10 mouse cellular contexts compared by ENCODE assay signal in genomic region chr2:129904753-129905152, GRCm38 (mm10).
A peak's percentile ranks its signal among the peaks of the same experiment; 100 is the strongest.
DNase-seq lines count a peak whose midpoint lies in the region; ATAC-seq lines count a peak whose summit lies in the region.
"Had no signal": no experiment of that assay in that cellular context is flagged by ENCODE, and none has a peak within 500 bp of the region (broad histone marks: within the 10 kb centered on the region; RNA-seq: fewer than 3 reads in every experiment).

No protein-coding gene starts in this region.

- WGBS in heart, embryonic 10.5 days, result 42% methylated on average over 7 of the region's 7 CpGs
- 49% methylated on average over 7 of the region's 7 CpGs for WGBS in midbrain, embryonic 10.5 days

- peaks cover 25% of the 10 kb centered on the region for H3K4me1 ChIP-seq in heart, embryonic 10.5 days
- H3K4me1 ChIP-seq in midbrain, embryonic 10.5 days, result peaks cover 13% of the 10 kb centered on the region

- no peak overlapping the region for H3K4me3 ChIP-seq in heart, embryonic 10.5 days
- H3K4me3 ChIP-seq in midbrain, embryonic 10.5 days, result no peak overlapping the region
- H3K4me3 ChIP-seq: hindbrain, embryonic 15.5 days; neural tube, embryonic 12.5 days had no signal

- no peaks in the 10 kb centered on the region for H3K36me3 ChIP-seq in heart, embryonic 10.5 days
- no peaks in the 10 kb centered on the region for H3K36me3 ChIP-seq in splenic B cell, adult 2 months (ENCODE audit: control insufficient read depth, insufficient read depth, low read length, poor library complexity, severe bottlenecking)
- no peaks in the 10 kb centered on the region for H3K36me3 ChIP-seq in midbrain, embryonic 10.5 days
- H3K36me3 ChIP-seq: hindbrain, embryonic 15.5 days; neural tube, embryonic 12.5 days had no signal

- no peak overlapping the region; the same call in 1 of the 2 replicates for H3K27ac ChIP-seq in heart, embryonic 10.5 days
- no peak overlapping the region for H3K27ac ChIP-seq in midbrain, embryonic 10.5 days (replicated peaks)
- H3K27ac ChIP-seq: hindbrain, embryonic 15.5 days; neural tube, embryonic 12.5 days had no signal

- ATAC-seq in common myeloid progenitor, adult 5-6 weeks (replicated peaks; ENCODE audit: low read depth, poor library complexity, severe bottlenecking), result peak; percentile 64

- H3K27me3 ChIP-seq in heart, embryonic 10.5 days (ENCODE audit: insufficient read depth, poor library complexity, severe bottlenecking), result peaks cover 6% of the 10 kb centered on the region; the same call in 1 of the 2 replicates
- H3K27me3 ChIP-seq in splenic B cell, adult 2 months (ENCODE audit: control insufficient read depth, insufficient read depth, low read length, poor library complexity, severe bottlenecking), result no peaks in the 10 kb centered on the region; the same call in 1 of the 2 replicates
- H3K27me3 ChIP-seq in midbrain, embryonic 10.5 days (ENCODE audit: low read depth, poor library complexity, severe bottlenecking), result peaks cover 29% of the 10 kb centered on the region
- H3K27me3 ChIP-seq: hindbrain, embryonic 15.5 days; neural tube, embryonic 12.5 days had no signal

- no peaks in the 10 kb centered on the region for H3K9me3 ChIP-seq in heart, embryonic 10.5 days
- no peaks in the 10 kb centered on the region for H3K9me3 ChIP-seq in midbrain, embryonic 10.5 days (replicated peaks)
- H3K9me3 ChIP-seq: hindbrain, embryonic 15.5 days; neural tube, embryonic 12.5 days had no signal

- peak; percentile 82 for DNase-seq in heart, adult 11 months
- no peak for DNase-seq in heart, embryonic 10.5 days (ENCODE audit: low spot score)
- peak; percentile 59 to 72 for DNase-seq in right cerebral cortex, adult 2 months (ENCODE audit: low spot score in 2 of 2)
- no peak for DNase-seq in right cerebral cortex, postnatal 25 days
- DNase-seq in layer of hippocampus, adult 18-20 months (ENCODE audit: low spot score in 2 of 2), result peak; percentile 46 to 74
- peak; percentile 4 for DNase-seq in splenic B cell, adult 2 months (ENCODE audit: low read depth, low spot score)
- DNase-seq in midbrain, embryonic 10.5 days (ENCODE audit: low spot score), result no peak

Comparison
In these comparisons a context has a peak if more than half of its experiments do, and no peak if none do; other contexts are left out.
1. DNase-seq: peak in heart, adult 11 months (single experiment), right cerebral cortex, adult 2 months (2 of 2), layer of hippocampus, adult 18-20 months (2 of 2) and splenic B cell, adult 2 months (single experiment); none in heart, embryonic 10.5 days (single experiment), right cerebral cortex, postnatal 25 days (single experiment) and midbrain, embryonic 10.5 days (single experiment).